Mouse (Mus musculus): ENCODE results near the gene Dnah17.

GRCm38 (mm10) chr11:118015381-118016145 is 114.9 kb downstream of the Dnah17 start:
- TF ChIP-seq POLR2A (IDR thresholded peaks at IDR 0.05; ENCODE audit: insufficient read depth, low read depth, low read length): no peak
- TF ChIP-seq CTCF (IDR thresholded peaks at IDR 0.05): no peak

All from heart, adult 2 months (tissue).